Comparison of ENCODE assay signal across 9 mouse cellular contexts in genomic region chr6:125040221-125040620, GRCm38 (mm10). TPM values are rescaled to one million over a fixed set of nuclear protein-coding genes. Genes with fewer than 3 reads are reported as not detected.
DNase-seq lines count a peak whose midpoint lies in the region; ATAC-seq and TF ChIP-seq lines count a peak whose summit lies in the region.
"Had no signal": no experiment of that assay in that cellular context is flagged by ENCODE, and none has a peak within 500 bp of the region (broad histone marks: within the 10 kb centered on the region; RNA-seq: fewer than 3 reads in every experiment).

No protein-coding gene starts in this region.

- peak overlapping the region; percentile 84 for H3K4me2 ChIP-seq in embryonic facial prominence, embryonic 14.5 days (ENCODE audit: low read depth, low read length)
- H3K4me2 ChIP-seq in intestine, embryonic 16.5 days (ENCODE audit: low read depth, low read length): peak overlapping the region; percentile 86
- H3K4me2 ChIP-seq in neural tube, embryonic 14.5 days (ENCODE audit: low read depth, low read length): peak overlapping the region; percentile 84

- no peak for DNase-seq in lung, adult 2 months
- DNase-seq in lung, adult 18-20 months: no peak
- no peak for DNase-seq in embryonic facial prominence, embryonic 14.5 days (ENCODE audit: low spot score)
- DNase-seq in right cerebral cortex, postnatal 25 days: no peak
- no peak for DNase-seq in layer of hippocampus, postnatal 10 days (ENCODE audit: low spot score in 2 of 2)
- DNase-seq: adrenal gland, postnatal 36 days had no signal

- TF ChIP-seq CTCF in lung, adult 2 months (IDR thresholded peaks at IDR 0.05; ENCODE audit: insufficient read depth, low read length): no peak

- TF ChIP-seq POLR2A in lung, adult 2 months (IDR thresholded peaks at IDR 0.05; ENCODE audit: borderline replicate concordance, extremely low read depth, low read depth, low read length): no peak

- ATAC-seq in embryonic facial prominence, embryonic 14.5 days (ENCODE audit: low read depth): no peak
- no peak for ATAC-seq in intestine, embryonic 16.5 days
- no peak for ATAC-seq in neural tube, embryonic 14.5 days (ENCODE audit: low read depth)
- no peak for ATAC-seq in erythroid progenitor cell, adult 5-6 weeks (replicated peaks; ENCODE audit: low FRiP score, poor library complexity, severe bottlenecking)

- peak overlapping the region; percentile 85; the same call in 1 of the 2 replicates for H3K27ac ChIP-seq in embryonic facial prominence, embryonic 14.5 days (replicated peaks; ENCODE audit: low read depth, low read length)
- H3K27ac ChIP-seq in intestine, embryonic 16.5 days (ENCODE audit: low read length): peak overlapping the region; percentile 50; the same call in 1 of the 2 replicates
- H3K27ac ChIP-seq in neural tube, embryonic 14.5 days (ENCODE audit: low read depth, low read length): peak overlapping the region; percentile 79

- H3K9me3 ChIP-seq in embryonic facial prominence, embryonic 14.5 days (ENCODE audit: control insufficient read depth, low read length): no peaks in the 10 kb centered on the region
- H3K9me3 ChIP-seq in intestine, embryonic 16.5 days (ENCODE audit: control insufficient read depth, low read length): no peaks in the 10 kb centered on the region
- no peaks in the 10 kb centered on the region for H3K9me3 ChIP-seq in neural tube, embryonic 14.5 days (ENCODE audit: control insufficient read depth, low read length)

- H3K9ac ChIP-seq in embryonic facial prominence, embryonic 14.5 days (ENCODE audit: low read depth, low read length): peak overlapping the region; percentile 77
- peak overlapping the region; percentile 77 for H3K9ac ChIP-seq in intestine, embryonic 16.5 days (ENCODE audit: low read depth, low read length)
- H3K9ac ChIP-seq in neural tube, embryonic 14.5 days (replicated peaks; ENCODE audit: low read depth, low read length): peak overlapping the region; percentile 53

- 11% methylated on average over 7 of the region's 7 CpGs for WGBS in lung, adult 2 months
- WGBS in embryonic facial prominence, embryonic 14.5 days: 14% methylated on average over 7 of the region's 7 CpGs
- WGBS in intestine, embryonic 16.5 days: 10% methylated on average over 7 of the region's 7 CpGs
- WGBS in neural tube, embryonic 14.5 days: 24% methylated on average over 7 of the region's 7 CpGs

- peaks cover 46% of the 10 kb centered on the region for H3K36me3 ChIP-seq in embryonic facial prominence, embryonic 14.5 days (ENCODE audit: control insufficient read depth, insufficient read depth, low read length)
- peaks cover 12% of the 10 kb centered on the region for H3K36me3 ChIP-seq in intestine, embryonic 16.5 days (ENCODE audit: control insufficient read depth, insufficient read depth, low read length)
- peaks cover 29% of the 10 kb centered on the region for H3K36me3 ChIP-seq in neural tube, embryonic 14.5 days (ENCODE audit: control insufficient read depth, insufficient read depth, low read length)

- H3K4me3 ChIP-seq in lung, adult 2 months (replicated peaks; ENCODE audit: extremely low read depth, low read depth, low read length): peak overlapping the region; percentile 96
- peak overlapping the region; percentile 75 for H3K4me3 ChIP-seq in embryonic facial prominence, embryonic 14.5 days (ENCODE audit: low read depth, low read length)
- peak overlapping the region; percentile 71 for H3K4me3 ChIP-seq in intestine, embryonic 16.5 days (ENCODE audit: low read length)
- H3K4me3 ChIP-seq in neural tube, embryonic 14.5 days (ENCODE audit: low read depth, low read length): peak overlapping the region; percentile 51

- H3K4me1 ChIP-seq in lung, adult 2 months (ENCODE audit: control insufficient read depth, insufficient read depth, low read length): peaks cover 4% of the 10 kb centered on the region; the same call in 1 of the 2 replicates
- peaks cover 8% of the 10 kb centered on the region; the same call in 1 of the 2 replicates for H3K4me1 ChIP-seq in embryonic facial prominence, embryonic 14.5 days (ENCODE audit: control insufficient read depth, insufficient read depth, low read length)
- peaks cover 15% of the 10 kb centered on the region for H3K4me1 ChIP-seq in intestine, embryonic 16.5 days (ENCODE audit: control insufficient read depth, insufficient read depth, low read length)
- peaks cover 6% of the 10 kb centered on the region; the same call in 1 of the 2 replicates for H3K4me1 ChIP-seq in neural tube, embryonic 14.5 days (ENCODE audit: control insufficient read depth, insufficient read depth, low read length)

- no peaks in the 10 kb centered on the region for H3K27me3 ChIP-seq in embryonic facial prominence, embryonic 14.5 days (replicated peaks; ENCODE audit: control insufficient read depth, insufficient read depth, low read length)
- H3K27me3 ChIP-seq in intestine, embryonic 16.5 days (replicated peaks; ENCODE audit: control insufficient read depth, insufficient read depth, low read length): no peaks in the 10 kb centered on the region
- H3K27me3 ChIP-seq in neural tube, embryonic 14.5 days (ENCODE audit: control insufficient read depth, insufficient read depth, low read length): no peaks in the 10 kb centered on the region

RNA-seq across cellular contexts. Expression of gene Ing4, which starts 0.7 kb away (rescaled TPM):
- 30.3 and 50.5 TPM in 2 replicates for polyA plus RNA-seq in lung, adult 2 months (2012; rRNA removed)
- 99.0 and 112 TPM in 2 replicates for polyA plus RNA-seq in embryonic facial prominence, embryonic 14.5 days (2014; fragmentation: Nextera tagmentation; extraction: Ambion mirVana)
- 96.0 and 105 TPM in 2 replicates for polyA plus RNA-seq in intestine, embryonic 16.5 days (2015; fragmentation: Nextera tagmentation; extraction: Ambion mirVana)
- 105 and 116 TPM in 2 replicates for polyA plus RNA-seq in neural tube, embryonic 14.5 days (2014; fragmentation: Nextera tagmentation; extraction: Ambion mirVana)
- total RNA-seq in erythroid progenitor cell, adult 5-6 weeks (2015; ENCODE audit: low replicate concordance): 5.0 and 5.4 TPM in 2 replicates
- 59.6 and 60.0 TPM in 2 replicates for total RNA-seq in erythroid progenitor cell, adult 5-6 weeks (2017; ENCODE audit: low replicate concordance)
- 10 to 100 TPM; 57.4 to 62.4 TPM for total RNA-seq in layer of hippocampus, postnatal 10 days (2021)

RNA-seq across cellular contexts. Expression of gene Acrbp, which starts 9.3 kb away (rescaled TPM):
- 23.7 TPM in 2 replicates for polyA plus RNA-seq in lung, adult 2 months (2012; rRNA removed)
- 8.3 and 9.9 TPM in 2 replicates for polyA plus RNA-seq in embryonic facial prominence, embryonic 14.5 days (2014; fragmentation: Nextera tagmentation; extraction: Ambion mirVana)
- 9.8 and 10.6 TPM in 2 replicates for polyA plus RNA-seq in intestine, embryonic 16.5 days (2015; fragmentation: Nextera tagmentation; extraction: Ambion mirVana)
- 16.8 and 19.8 TPM in 2 replicates for polyA plus RNA-seq in neural tube, embryonic 14.5 days (2014; fragmentation: Nextera tagmentation; extraction: Ambion mirVana)
- 4.3 and 9.6 TPM in 2 replicates for total RNA-seq in erythroid progenitor cell, adult 5-6 weeks (2015; ENCODE audit: low replicate concordance)
- total RNA-seq in erythroid progenitor cell, adult 5-6 weeks (2017; ENCODE audit: low replicate concordance): 0.68 and 9.4 TPM in 2 replicates
- 1 to 10 TPM; 7.0 to 9.2 TPM for total RNA-seq in layer of hippocampus, postnatal 10 days (2021)

RNA-seq across cellular contexts. Expression of gene Lpar5, which starts 27.5 kb away (rescaled TPM):
- polyA plus RNA-seq in lung, adult 2 months (2012; rRNA removed): 6.5 and 13.9 TPM in 2 replicates
- 1.1 and 1.4 TPM in 2 replicates for polyA plus RNA-seq in embryonic facial prominence, embryonic 14.5 days (2014; fragmentation: Nextera tagmentation; extraction: Ambion mirVana)
- 9.4 and 9.7 TPM in 2 replicates for polyA plus RNA-seq in intestine, embryonic 16.5 days (2015; fragmentation: Nextera tagmentation; extraction: Ambion mirVana)
- polyA plus RNA-seq in neural tube, embryonic 14.5 days (2014; fragmentation: Nextera tagmentation; extraction: Ambion mirVana): 0.70 and 0.91 TPM in 2 replicates
- total RNA-seq in erythroid progenitor cell, adult 5-6 weeks (2015; ENCODE audit: low replicate concordance): 3.6 and 10.9 TPM in 2 replicates
- not detected in 2 replicates for total RNA-seq in erythroid progenitor cell, adult 5-6 weeks (2017; ENCODE audit: low replicate concordance)
- total RNA-seq in layer of hippocampus, postnatal 10 days (2021): 1 to 10 TPM; 1.1 to 1.4 TPM

RNA-seq across cellular contexts. Expression of gene Zfp384, which starts 31.3 kb away (rescaled TPM):
- polyA plus RNA-seq in lung, adult 2 months (2012; rRNA removed): 44.8 and 48.4 TPM in 2 replicates
- polyA plus RNA-seq in embryonic facial prominence, embryonic 14.5 days (2014; fragmentation: Nextera tagmentation; extraction: Ambion mirVana): 10.4 and 11.9 TPM in 2 replicates
- 8.9 and 10.3 TPM in 2 replicates for polyA plus RNA-seq in intestine, embryonic 16.5 days (2015; fragmentation: Nextera tagmentation; extraction: Ambion mirVana)
- 12.3 and 16.5 TPM in 2 replicates for polyA plus RNA-seq in neural tube, embryonic 14.5 days (2014; fragmentation: Nextera tagmentation; extraction: Ambion mirVana)
- 49.4 and 54.1 TPM in 2 replicates for total RNA-seq in erythroid progenitor cell, adult 5-6 weeks (2015; ENCODE audit: low replicate concordance)
- total RNA-seq in erythroid progenitor cell, adult 5-6 weeks (2017; ENCODE audit: low replicate concordance): 25.8 and 41.2 TPM in 2 replicates
- 10 to 100 TPM; 44.4 to 45.2 TPM for total RNA-seq in layer of hippocampus, postnatal 10 days (2021)

RNA-seq across cellular contexts. Expression of gene Pianp, which starts 43.7 kb away (rescaled TPM):
- polyA plus RNA-seq in lung, adult 2 months (2012; rRNA removed): 1.4 and 2.2 TPM in 2 replicates
- 5.0 and 7.2 TPM in 2 replicates for polyA plus RNA-seq in embryonic facial prominence, embryonic 14.5 days (2014; fragmentation: Nextera tagmentation; extraction: Ambion mirVana)
- 1.9 and 2.0 TPM in 2 replicates for polyA plus RNA-seq in intestine, embryonic 16.5 days (2015; fragmentation: Nextera tagmentation; extraction: Ambion mirVana)
- polyA plus RNA-seq in neural tube, embryonic 14.5 days (2014; fragmentation: Nextera tagmentation; extraction: Ambion mirVana): 41.3 and 62.3 TPM in 2 replicates
- not detected in 2 replicates for total RNA-seq in erythroid progenitor cell, adult 5-6 weeks (2015; ENCODE audit: low replicate concordance)
- not detected in 2 replicates for total RNA-seq in erythroid progenitor cell, adult 5-6 weeks (2017; ENCODE audit: low replicate concordance)
- 100 to 1,000 TPM; 109 to 120 TPM for total RNA-seq in layer of hippocampus, postnatal 10 days (2021)
